ENCODE assay signal across 7 mouse cellular contexts in the genomic region with DNA sequence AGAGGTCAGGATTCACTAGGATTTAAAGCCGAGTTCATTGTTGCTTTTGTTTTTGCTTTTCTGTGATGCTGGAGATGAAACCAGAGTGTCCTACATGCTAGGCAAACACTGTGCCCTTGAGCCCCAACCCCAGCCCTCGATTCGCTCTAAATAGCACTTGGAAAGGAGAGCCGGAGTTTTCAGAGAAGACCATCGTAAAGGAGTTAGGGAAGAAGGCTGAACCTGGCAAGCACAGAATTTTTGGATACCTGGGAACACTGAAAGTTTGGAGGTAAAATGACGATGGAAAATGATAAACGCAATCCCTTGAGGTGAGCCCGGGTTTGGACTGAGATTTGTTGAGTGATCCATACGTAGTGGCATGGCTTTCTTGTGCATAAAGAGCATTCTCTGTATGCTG. TPM values are rescaled to one million over a fixed set of nuclear protein-coding genes. Genes with fewer than 3 reads are reported as not detected.
DNase-seq lines count a peak whose midpoint lies in the region; ATAC-seq lines count a peak whose summit lies in the region.

No protein-coding gene starts in this region.

- no peaks in the 10 kb centered on the region for H3K27me3 ChIP-seq in forebrain, embryonic 14.5 days (replicated peaks; ENCODE audit: control insufficient read depth, insufficient read depth, low read length)
- H3K27me3 ChIP-seq in limb, embryonic 11.5 days (ENCODE audit: control insufficient read depth, insufficient read depth, low read length), result no peaks in the 10 kb centered on the region
- no peaks in the 10 kb centered on the region for H3K27me3 ChIP-seq in neural tube, embryonic 14.5 days (ENCODE audit: control insufficient read depth, insufficient read depth, low read length)

- H3K9ac ChIP-seq in forebrain, embryonic 14.5 days (ENCODE audit: low read length), result peak overlapping the region; percentile 93
- H3K9ac ChIP-seq in limb, embryonic 11.5 days (ENCODE audit: low read length), result no peak overlapping the region
- peak overlapping the region; percentile 86; the same call in 1 of the 2 replicates for H3K9ac ChIP-seq in neural tube, embryonic 14.5 days (replicated peaks; ENCODE audit: low read depth, low read length)

- peak overlapping the region; percentile 92 for H3K4me2 ChIP-seq in forebrain, embryonic 14.5 days (ENCODE audit: low read length)
- H3K4me2 ChIP-seq in limb, embryonic 11.5 days (ENCODE audit: low read depth, severe bottlenecking), result peak overlapping the region; percentile 96
- H3K4me2 ChIP-seq in neural tube, embryonic 14.5 days (ENCODE audit: low read depth, low read length), result peak overlapping the region; percentile 66

- ATAC-seq in forebrain, embryonic 14.5 days, result no peak
- no peak for ATAC-seq in limb, embryonic 11.5 days (ENCODE audit: insufficient number of reproducible peaks, low FRiP score, low TSS enrichment, low read depth)
- 0 out of 2 replicates have a peak, but pooled peaks have one; percentile 0 for ATAC-seq in neural tube, embryonic 14.5 days (ENCODE audit: low read depth)

- no peak overlapping the region for H3K27ac ChIP-seq in forebrain, embryonic 14.5 days (ENCODE audit: low read depth, low read length)
- no peak overlapping the region for H3K27ac ChIP-seq in limb, embryonic 11.5 days (replicated peaks; ENCODE audit: low read depth, low read length)
- H3K27ac ChIP-seq in neural tube, embryonic 14.5 days (ENCODE audit: low read depth, low read length), result no peak overlapping the region

- peak overlapping the region; percentile 70 for H3K4me3 ChIP-seq in forebrain, embryonic 14.5 days (ENCODE audit: low read depth, low read length)
- peak overlapping the region; percentile 75; the same call in 1 of the 2 replicates for H3K4me3 ChIP-seq in limb, embryonic 11.5 days (ENCODE audit: low read depth, low read length)
- H3K4me3 ChIP-seq in neural tube, embryonic 14.5 days (ENCODE audit: low read depth, low read length), result peak overlapping the region; percentile 80

- H3K4me1 ChIP-seq in forebrain, embryonic 14.5 days (ENCODE audit: control insufficient read depth, insufficient read depth, low read length), result peaks cover 7% of the 10 kb centered on the region
- H3K4me1 ChIP-seq in limb, embryonic 11.5 days (ENCODE audit: control insufficient read depth, insufficient read depth, low read length), result peaks cover 15% of the 10 kb centered on the region
- H3K4me1 ChIP-seq in neural tube, embryonic 14.5 days (ENCODE audit: control insufficient read depth, insufficient read depth, low read length), result peaks cover 10% of the 10 kb centered on the region; the same call in 1 of the 2 replicates

- peak; percentile 5 for DNase-seq in layer of hippocampus, adult 11-12 months (ENCODE audit: low spot score)
- DNase-seq in layer of hippocampus, postnatal 14 days (ENCODE audit: low spot score in 2 of 2), result no peak
- DNase-seq in forebrain, embryonic 14.5 days (ENCODE audit: low spot score), result no peak
- DNase-seq in limb, embryonic 11.5 days (ENCODE audit: low spot score), result no peak
- DNase-seq in thymus, postnatal 0 days (ENCODE audit: low spot score), result no peak
- DNase-seq in c-Kit-positive CD71-positive TER-119-positive erythroid progenitor cells, embryonic 14.5 days (ENCODE audit: low spot score), result no peak

- 38% methylated on average over 9 of the region's 9 CpGs for WGBS in forebrain, embryonic 14.5 days
- WGBS in limb, embryonic 11.5 days, result 26% methylated on average over 9 of the region's 9 CpGs
- 23% methylated on average over 9 of the region's 9 CpGs for WGBS in neural tube, embryonic 14.5 days

- peaks cover 13% of the 10 kb centered on the region for H3K36me3 ChIP-seq in forebrain, embryonic 14.5 days (ENCODE audit: control insufficient read depth, insufficient read depth, low read length)
- H3K36me3 ChIP-seq in limb, embryonic 11.5 days (ENCODE audit: control insufficient read depth, insufficient read depth, low read length), result no peaks in the 10 kb centered on the region
- H3K36me3 ChIP-seq in neural tube, embryonic 14.5 days (ENCODE audit: control insufficient read depth, insufficient read depth, low read length), result 0 out of 2 replicates have a peak, but pooled peaks cover 11% of the 10 kb centered on the region

- no peaks in the 10 kb centered on the region for H3K9me3 ChIP-seq in forebrain, embryonic 14.5 days (replicated peaks; ENCODE audit: control insufficient read depth, low read length)
- H3K9me3 ChIP-seq in limb, embryonic 11.5 days (ENCODE audit: control insufficient read depth, low read length), result no peaks in the 10 kb centered on the region
- no peaks in the 10 kb centered on the region for H3K9me3 ChIP-seq in neural tube, embryonic 14.5 days (ENCODE audit: control insufficient read depth, low read length)

RNA-seq across cellular contexts. Expression of a gene that starts 0.6 kb away (rescaled TPM):
- total RNA-seq in layer of hippocampus, postnatal 14 days (2021), result 10 to 100 TPM; 40.1 to 46.0 TPM
- 11.0 and 11.3 TPM in 2 replicates for polyA plus RNA-seq in forebrain, embryonic 14.5 days (2014; fragmentation: Nextera tagmentation; extraction: Ambion mirVana)
- polyA plus RNA-seq in limb, embryonic 11.5 days (2014; fragmentation: Nextera tagmentation; extraction: Ambion mirVana), result 5.3 and 5.9 TPM in 2 replicates
- polyA plus RNA-seq in neural tube, embryonic 14.5 days (2014; fragmentation: Nextera tagmentation; extraction: Ambion mirVana), result 24.5 and 27.8 TPM in 2 replicates
- polyA plus RNA-seq in thymus, postnatal 0 days (2015; fragmentation: Nextera tagmentation; extraction: Ambion mirVana), result 0.62 and 1.2 TPM in 2 replicates

RNA-seq across cellular contexts. Expression of a gene that starts 17.1 kb away (rescaled TPM):
- 10 to 100 TPM; 14.7 to 15.2 TPM for total RNA-seq in layer of hippocampus, postnatal 14 days (2021)
- 10.6 and 11.6 TPM in 2 replicates for polyA plus RNA-seq in forebrain, embryonic 14.5 days (2014; fragmentation: Nextera tagmentation; extraction: Ambion mirVana)
- polyA plus RNA-seq in limb, embryonic 11.5 days (2014; fragmentation: Nextera tagmentation; extraction: Ambion mirVana), result 19.0 and 25.4 TPM in 2 replicates
- 10.2 and 12.8 TPM in 2 replicates for polyA plus RNA-seq in neural tube, embryonic 14.5 days (2014; fragmentation: Nextera tagmentation; extraction: Ambion mirVana)
- 13.4 and 15.5 TPM in 2 replicates for polyA plus RNA-seq in thymus, postnatal 0 days (2015; fragmentation: Nextera tagmentation; extraction: Ambion mirVana)

RNA-seq across cellular contexts. Expression of a gene that starts 17.9 kb away (rescaled TPM):
- 10 to 100 TPM; 46.2 to 47.5 TPM for total RNA-seq in layer of hippocampus, postnatal 14 days (2021)
- 67.1 and 68.4 TPM in 2 replicates for polyA plus RNA-seq in forebrain, embryonic 14.5 days (2014; fragmentation: Nextera tagmentation; extraction: Ambion mirVana)
- polyA plus RNA-seq in limb, embryonic 11.5 days (2014; fragmentation: Nextera tagmentation; extraction: Ambion mirVana), result 69.3 and 73.6 TPM in 2 replicates
- polyA plus RNA-seq in neural tube, embryonic 14.5 days (2014; fragmentation: Nextera tagmentation; extraction: Ambion mirVana), result 82.0 and 88.0 TPM in 2 replicates
- polyA plus RNA-seq in thymus, postnatal 0 days (2015; fragmentation: Nextera tagmentation; extraction: Ambion mirVana), result 89.1 and 102 TPM in 2 replicates

RNA-seq across cellular contexts. Expression of a gene that starts 25.9 kb away (rescaled TPM):
- total RNA-seq in layer of hippocampus, postnatal 14 days (2021), result 10 to 100 TPM; 24.0 to 24.6 TPM
- 15.3 and 17.2 TPM in 2 replicates for polyA plus RNA-seq in forebrain, embryonic 14.5 days (2014; fragmentation: Nextera tagmentation; extraction: Ambion mirVana)
- polyA plus RNA-seq in limb, embryonic 11.5 days (2014; fragmentation: Nextera tagmentation; extraction: Ambion mirVana), result 64.4 and 71.7 TPM in 2 replicates
- 16.1 and 20.3 TPM in 2 replicates for polyA plus RNA-seq in neural tube, embryonic 14.5 days (2014; fragmentation: Nextera tagmentation; extraction: Ambion mirVana)
- 12.5 and 13.2 TPM in 2 replicates for polyA plus RNA-seq in thymus, postnatal 0 days (2015; fragmentation: Nextera tagmentation; extraction: Ambion mirVana)

RNA-seq across cellular contexts. Expression of a gene that starts 57.2 kb away (rescaled TPM):
- total RNA-seq in layer of hippocampus, postnatal 14 days (2021), result 1 to 10 TPM; 2.1 to 2.3 TPM
- polyA plus RNA-seq in forebrain, embryonic 14.5 days (2014; fragmentation: Nextera tagmentation; extraction: Ambion mirVana), result 1.1 and 1.8 TPM in 2 replicates
- 0.14 and 0.21 TPM in 2 replicates for polyA plus RNA-seq in limb, embryonic 11.5 days (2014; fragmentation: Nextera tagmentation; extraction: Ambion mirVana)
- 2.3 and 2.5 TPM in 2 replicates for polyA plus RNA-seq in neural tube, embryonic 14.5 days (2014; fragmentation: Nextera tagmentation; extraction: Ambion mirVana)
- polyA plus RNA-seq in thymus, postnatal 0 days (2015; fragmentation: Nextera tagmentation; extraction: Ambion mirVana), result 0.05 and 0.08 TPM in 2 replicates
